Mouse (Mus musculus) kidney, adult 2 months (tissue): ENCODE measurements at regions not wholly inside any gene's neighbourhood (a gene's known extent, or its start where the extent isn't known, plus 50 kb on each side); places are given as distances from the start of the nearest gene placed in this dataset.

Source experiments
- DNase-seq: peaks from one replicate; pipeline ENCODE4 v3.0.0; 2021
- H3K27ac ChIP-seq: fragments of 200-500 bp; 2 replicates; pipeline ENCODE4 v1.5.1; 2012; ENCODE audit warnings: low read depth, low read length, control low read depth, inconsistent platforms; ENCODE audit not compliant: insufficient read depth
- H3K27me3 ChIP-seq: fragments of 200-500 bp; replicated peaks from 2 replicates; pipeline ENCODE4 v1.6.1; 2012; ENCODE audit warnings: mild to moderate bottlenecking, moderate library complexity, low read length, inconsistent platforms; ENCODE audit not compliant: control insufficient read depth, insufficient read depth
- H3K36me3 ChIP-seq: fragments of 200-500 bp; 2 replicates; pipeline ENCODE4 v1.6.1; 2012; ENCODE audit warnings: mild to moderate bottlenecking, moderate library complexity, low read length, inconsistent platforms; ENCODE audit not compliant: control insufficient read depth, insufficient read depth
- H3K4me1 ChIP-seq: fragments of 200-500 bp; 2 replicates; pipeline ENCODE4 v1.6.1; 2011; ENCODE audit warnings: low read length; ENCODE audit not compliant: control insufficient read depth, insufficient read depth
- H3K4me3 ChIP-seq: fragments of 200-500 bp; 2 replicates; pipeline ENCODE4 v1.5.1; 2011; ENCODE audit warnings: mild to moderate bottlenecking, low read depth, low read length, control low read depth; ENCODE audit not compliant: insufficient read depth
- CTCF ChIP-seq: fragments of 200-500 bp; conservative IDR thresholded peaks from 2 replicates; pipeline ENCODE4 v1.5.1; 2011; ENCODE audit warnings: low read depth, mild to moderate bottlenecking, control low read depth, low read length, moderate library complexity, mixed read lengths; ENCODE audit not compliant: insufficient read depth, insufficient read length
- POLR2A ChIP-seq: fragments of 200-500 bp; IDR thresholded peaks from one replicate; pipeline ENCODE4 v1.6.1; 2011; ENCODE audit warnings: low read depth, low read length, control low read depth
- WGBS: fragments of 180-500 bp; shearing (Covaris S2); methylation state at CpG from one replicate; pipeline ENCODE4 v1.1.7; 2018; 5-methylcytosine and 5-hydroxymethylcytosine counted together

DNA sequence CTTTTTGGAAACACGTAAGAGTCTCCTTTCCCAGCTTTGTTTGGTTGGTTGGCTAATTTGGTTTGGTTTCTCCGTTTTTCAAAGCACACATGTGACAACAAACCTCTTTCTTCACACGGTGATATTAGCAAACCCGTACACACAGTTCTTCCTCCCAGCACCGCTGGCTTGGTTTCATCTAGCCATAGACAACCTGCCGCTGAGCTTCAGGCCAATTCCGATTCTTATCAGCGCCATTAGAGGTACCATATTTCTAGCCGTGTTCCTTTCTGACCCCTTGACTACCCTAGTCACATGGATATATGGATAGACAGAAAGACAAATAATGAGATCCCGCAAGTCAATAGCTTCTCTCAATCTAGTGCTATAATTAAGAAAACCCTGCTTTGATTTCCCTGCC lies 129.2 kb upstream of the Arid1b start:
- WGBS = 82% methylated on average over 10 of the region's 10 CpGs
- Histone ChIP-seq H3K4me3 (no peak overlapping the region), H3K4me1 (peaks cover 10% of the 10 kb centered on the region; the same call in 1 of the 2 replicates), H3K27ac (no peak overlapping the region), H3K27me3 (no peaks in the 10 kb centered on the region), H3K36me3 (no peaks in the 10 kb centered on the region)
- TF ChIP-seq CTCF (no peak), POLR2A (no peak)
- DNase-seq = no peak

DNA sequence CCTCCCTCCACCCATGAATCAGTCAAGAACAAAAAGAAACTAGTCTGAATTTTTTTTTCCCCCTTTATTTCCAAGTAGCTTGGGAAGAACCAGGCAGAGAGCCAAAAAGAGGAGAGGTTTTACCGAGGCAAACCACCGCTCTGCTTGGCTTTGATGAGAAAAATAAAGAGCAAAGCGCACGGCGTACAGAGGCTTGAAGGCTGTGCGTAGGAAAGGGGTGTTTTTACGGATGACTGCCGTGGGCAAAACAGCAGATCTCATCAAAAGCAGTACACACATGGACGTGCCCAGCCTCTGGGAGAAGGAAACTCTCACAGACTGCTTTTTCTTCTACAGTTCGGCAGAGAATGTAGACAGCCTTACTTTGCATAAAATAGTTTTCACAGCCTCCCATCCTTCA lies 128.5 kb upstream of the Arid1b start:
- WGBS = 7% methylated on average over 10 of the region's 10 CpGs
- no peaks in the 10 kb centered on the region for H3K27me3 ChIP-seq
- H3K4me3 ChIP-seq = peak overlapping the region; percentile 35
- DNase-seq = peak; percentile 38
- TF ChIP-seq CTCF = no peak
- no peak for TF ChIP-seq POLR2A
- no peaks in the 10 kb centered on the region for H3K36me3 ChIP-seq
- H3K4me1 ChIP-seq = peaks cover 10% of the 10 kb centered on the region; the same call in 1 of the 2 replicates
- no peak overlapping the region for H3K27ac ChIP-seq

DNA sequence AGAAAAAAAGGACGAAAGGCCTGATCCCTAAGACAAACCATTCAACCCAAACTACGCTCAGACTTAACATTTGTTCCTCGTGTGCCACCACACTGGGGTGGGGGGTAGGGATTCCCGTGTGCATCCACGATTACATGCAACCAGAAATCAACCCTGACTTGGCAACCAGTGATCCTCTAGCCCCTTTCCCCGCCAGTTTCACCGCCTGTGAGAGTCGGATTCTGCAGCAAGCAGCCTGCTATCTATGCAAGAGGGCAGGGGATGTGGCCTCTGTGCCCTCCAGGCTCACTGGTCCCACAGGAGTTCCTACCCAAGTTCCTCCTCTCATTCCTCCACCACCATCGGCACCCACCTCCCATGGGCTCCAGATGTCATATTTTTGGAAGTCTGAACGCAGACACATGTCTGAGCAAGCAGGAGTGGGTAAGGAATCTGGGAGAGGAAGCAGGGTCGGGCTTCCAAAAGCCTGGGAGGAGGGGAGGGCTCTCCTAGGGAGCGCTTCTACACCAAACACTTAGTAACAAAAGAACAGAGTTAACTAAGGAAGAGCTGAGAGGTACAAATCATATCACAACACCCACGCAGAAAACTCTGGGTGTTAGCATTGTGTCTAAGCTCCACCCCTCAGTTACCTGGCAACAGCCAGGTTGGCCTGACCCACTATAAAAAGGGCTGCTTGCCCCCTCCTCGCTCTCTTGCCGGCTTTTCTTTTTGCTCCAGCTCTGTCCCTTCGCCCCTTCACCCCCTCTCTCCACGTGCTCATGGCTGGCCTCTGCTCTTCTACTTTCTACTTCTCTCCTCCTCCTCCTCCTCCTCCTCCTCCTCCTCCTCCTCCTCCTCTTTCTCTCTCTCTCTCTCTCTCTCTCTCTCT lies 127.9 kb upstream of the Arid1b start:
- Histone ChIP-seq H3K27me3 (no peaks in the 10 kb centered on the region), H3K36me3 (no peaks in the 10 kb centered on the region), H3K4me3 (no peak overlapping the region), H3K27ac (no peak overlapping the region), H3K4me1 (peaks cover 10% of the 10 kb centered on the region; the same call in 1 of the 2 replicates)
- TF ChIP-seq CTCF = no peak
- no peak for TF ChIP-seq POLR2A
- 41% methylated on average over 17 of the region's 17 CpGs for WGBS
- no peak for DNase-seq

- TF ChIP-seq POLR2A (no peak), CTCF (no peak)
- 95% methylated on average over 5 of the region's 5 CpGs for WGBS
- DNase-seq = no peak
Measured at GRCm38 (mm10) chr17:4867083-4867482, 127.0 kb upstream of the Arid1b start.

GRCm38 (mm10) chr17:4867754-4868445 lies 126.2 kb upstream of the Arid1b start:
- TF ChIP-seq CTCF = no peak
- TF ChIP-seq POLR2A = no peak
- 58% methylated on average over 9 of the region's 9 CpGs for WGBS
- Histone ChIP-seq H3K4me3 (no peak overlapping the region), H3K4me1 (peaks cover 10% of the 10 kb centered on the region; the same call in 1 of the 2 replicates), H3K36me3 (no peaks in the 10 kb centered on the region), H3K27ac (0 out of 2 replicates have a peak overlapping the region, but pooled peaks have one; percentile 40), H3K27me3 (no peaks in the 10 kb centered on the region)
- DNase-seq = peak; percentile 53

More at GRCm38 (mm10) chr17:4867083-4867482, 127.0 kb upstream of the Arid1b start:
- H3K4me1 ChIP-seq = peaks cover 10% of the 10 kb centered on the region; the same call in 1 of the 2 replicates
- H3K36me3 ChIP-seq = no peaks in the 10 kb centered on the region
- no peak overlapping the region for H3K27ac ChIP-seq
- H3K27me3 ChIP-seq = no peaks in the 10 kb centered on the region
- H3K4me3 ChIP-seq = no peak overlapping the region

- Histone ChIP-seq H3K4me3 (no peak overlapping the region), H3K27me3 (no peaks in the 10 kb centered on the region), H3K36me3 (no peaks in the 10 kb centered on the region), H3K27ac (no peak overlapping the region), H3K4me1 (peaks cover 10% of the 10 kb centered on the region; the same call in 1 of the 2 replicates)
- no peak for TF ChIP-seq CTCF
- no peak for TF ChIP-seq POLR2A
- no peak for DNase-seq
- 93% methylated on average over 10 of the region's 10 CpGs for WGBS
Measured at GRCm38 (mm10) chr17:4868446-4868825, 125.7 kb upstream of the Arid1b start.

DNA sequence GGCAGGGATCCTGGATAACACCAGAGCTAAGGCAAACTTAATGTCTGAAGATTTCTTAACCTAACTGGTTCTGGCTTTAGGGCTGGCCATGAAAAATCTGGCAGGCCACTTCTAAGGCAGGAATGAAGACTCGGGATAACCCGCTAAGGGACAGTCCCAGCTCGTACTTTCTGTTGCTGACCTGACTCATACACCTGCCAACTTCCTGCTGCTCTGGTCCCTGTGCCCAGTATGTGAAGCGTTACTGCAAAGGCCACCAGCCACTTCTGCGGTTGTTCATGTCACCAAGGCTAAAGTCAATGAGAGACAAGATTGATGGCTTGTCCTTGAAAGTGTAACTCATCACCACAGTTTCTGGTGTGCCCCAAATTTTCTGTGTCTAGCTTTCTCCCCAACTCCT lies 125.3 kb upstream of the Arid1b start:
- WGBS = 92% methylated on average over 5 of the region's 5 CpGs
- Histone ChIP-seq H3K4me3 (no peak overlapping the region), H3K4me1 (peaks cover 10% of the 10 kb centered on the region; the same call in 1 of the 2 replicates), H3K27me3 (no peaks in the 10 kb centered on the region), H3K27ac (no peak overlapping the region), H3K36me3 (no peaks in the 10 kb centered on the region)
- DNase-seq = no peak
- TF ChIP-seq CTCF (no peak), POLR2A (no peak)
